Mouse (Mus musculus): Measurements from ENCODE around the gene Trmt10a. TPM values are rescaled to one million over a fixed set of nuclear protein-coding genes. Genes with fewer than 3 reads are reported as not detected.

The Trmt10a gene
- 1 to 10 TPM; 3.5 to 4.9 TPM for total RNA-seq (2021)
- long read RNA-seq, experiment 1, full-length matches to known transcripts: 5 of 6 reads
- long read RNA-seq, experiment 1, partial matches to known transcripts: 0 of 6 reads
- long read RNA-seq, experiment 1, other reads (novel, unspliced or antisense): 1 of 6 reads
- long read RNA-seq, experiment 2, full-length matches to known transcripts: 4 of 9 reads
- long read RNA-seq, experiment 2, partial matches to known transcripts: 0 of 9 reads
- long read RNA-seq, experiment 2, other reads (novel, unspliced or antisense): 5 of 9 reads

GRCm38 (mm10) chr3:138143315-138144059 lies at the start of gene Trmt10a:
Gene Trmt10a (plus strand): TSS chr3:138143448.
- peak; percentile 94 to 99 for DNase-seq (ENCODE audit: low spot score in 2 of 2)

DNA sequence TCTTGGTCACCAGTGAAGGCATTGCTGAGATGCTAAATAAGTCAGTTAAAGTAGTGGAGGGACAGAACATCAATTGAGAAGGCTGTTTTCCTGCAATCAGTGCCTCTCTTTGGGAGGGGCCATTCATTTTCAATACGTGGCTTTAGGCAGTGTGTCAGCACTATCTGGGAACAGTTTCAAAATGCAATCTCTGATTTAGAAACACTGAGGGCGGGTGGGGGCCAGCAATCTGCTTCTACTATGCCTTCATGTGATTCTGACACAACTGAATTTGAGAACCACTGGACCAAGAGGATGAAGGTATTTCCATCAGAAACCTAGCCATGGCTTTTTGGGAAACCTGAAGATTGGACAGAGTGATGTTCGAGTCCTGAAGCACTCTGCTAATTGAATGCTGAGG lies 47.9 kb upstream of the Trmt10a start:
- no peak for DNase-seq (ENCODE audit: low spot score in 2 of 2)

DNA sequence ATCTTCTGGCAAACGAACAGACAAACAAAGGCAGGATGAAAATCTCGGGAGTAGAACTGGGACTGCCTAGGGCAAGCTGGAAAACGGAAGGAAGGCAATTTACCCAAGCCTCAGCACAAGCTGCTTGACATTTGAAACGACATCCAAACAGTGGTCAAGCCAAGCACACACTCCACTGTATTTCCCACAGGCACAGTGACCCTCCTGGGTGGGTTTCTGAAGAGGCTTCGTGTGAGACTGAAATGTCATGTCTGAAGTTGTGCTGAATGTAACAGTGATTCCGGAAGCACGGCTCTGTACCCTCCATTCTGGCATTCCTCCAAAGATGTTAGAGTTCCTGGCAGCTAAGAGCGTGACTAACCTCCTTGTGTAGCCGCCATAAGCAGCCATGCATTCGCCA lies 47.5 kb upstream of the Trmt10a start:
- DNase-seq (ENCODE audit: low spot score in 2 of 2): no peak

DNA sequence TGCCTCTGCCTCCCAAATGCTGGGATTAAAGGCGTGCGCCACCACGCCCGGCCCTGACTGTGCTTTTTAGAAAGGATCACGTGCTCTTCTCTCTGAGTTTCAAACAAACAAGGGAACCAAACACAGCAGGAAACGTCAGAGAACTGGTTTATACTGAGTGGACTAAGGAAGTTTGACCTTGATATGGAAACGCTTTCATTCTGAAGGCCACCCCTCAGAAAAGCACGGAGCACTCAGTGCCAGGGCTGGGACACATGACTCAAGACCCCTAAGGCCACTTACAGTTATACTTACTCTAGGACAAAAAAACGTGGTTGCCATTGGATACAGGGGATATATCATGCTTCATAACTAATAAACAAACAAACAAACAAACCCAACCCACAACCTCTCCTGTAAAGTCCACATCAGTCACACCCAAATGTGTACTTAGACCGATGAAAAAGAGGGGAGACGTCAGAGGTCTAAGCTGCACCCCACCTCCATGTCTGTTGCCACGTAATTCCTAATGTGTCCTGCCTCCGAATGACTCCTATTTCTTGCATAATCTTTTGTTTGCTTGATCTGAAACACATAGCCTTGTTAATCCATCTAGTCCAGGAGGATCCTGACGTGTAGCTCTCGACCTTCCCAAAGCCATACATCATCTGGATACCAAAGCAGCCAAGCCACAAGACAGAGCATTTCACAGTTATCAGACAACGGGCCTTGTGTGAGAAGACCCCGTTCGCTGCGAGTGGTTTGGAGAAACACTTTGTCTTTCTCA lies 46.8 kb upstream of the Trmt10a start:
- DNase-seq (ENCODE audit: low spot score in 2 of 2): no peak

DNA sequence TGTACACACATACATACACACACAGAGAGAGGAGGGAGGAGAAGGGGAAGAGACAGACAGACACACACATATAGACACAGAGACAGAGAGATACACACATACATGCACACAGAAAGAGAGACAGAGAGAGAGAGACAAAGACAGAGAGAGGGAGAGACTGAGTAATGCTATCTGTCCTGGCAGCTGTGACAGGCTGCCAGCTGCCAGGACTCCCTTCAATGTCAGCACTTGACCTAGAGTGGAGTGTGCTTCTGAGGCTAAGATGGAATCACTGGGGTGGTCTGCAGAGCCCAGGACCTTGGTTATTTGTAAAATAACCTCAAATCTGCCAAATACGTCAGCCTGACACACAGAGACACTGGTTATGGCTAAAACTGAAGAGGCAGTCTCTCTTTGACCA lies 45.5 kb upstream of the Trmt10a start:
- DNase-seq (ENCODE audit: low spot score in 2 of 2): no peak

- DNase-seq (ENCODE audit: low spot score in 2 of 2): no peak
Measured at GRCm38 (mm10) chr3:138101936-138102335, 41.3 kb upstream of the Trmt10a start.

DNA sequence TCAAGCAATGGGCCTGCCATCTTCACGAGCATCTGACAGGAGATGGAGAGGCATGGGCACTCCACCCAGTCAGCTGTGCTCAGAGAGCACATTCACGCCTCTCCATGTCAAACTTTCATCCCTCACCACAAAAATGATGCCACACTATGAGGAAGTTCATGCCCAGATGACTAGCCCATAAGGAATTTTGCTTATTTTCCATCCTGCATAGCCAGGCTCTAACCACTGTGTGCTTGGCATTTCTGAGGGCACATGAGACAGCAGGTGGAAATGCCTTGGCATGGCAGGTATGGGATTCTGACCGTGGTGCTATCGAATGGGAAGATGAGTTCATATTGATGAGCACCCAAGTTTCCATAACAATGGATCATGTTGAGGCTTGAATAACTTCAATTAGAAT lies 39.6 kb upstream of the Trmt10a start:
- no peak for DNase-seq (ENCODE audit: low spot score in 2 of 2)

- no peak for DNase-seq (ENCODE audit: low spot score in 2 of 2)
Measured at GRCm38 (mm10) chr3:138105056-138105455, 38.2 kb upstream of the Trmt10a start.

- no peak for DNase-seq (ENCODE audit: low spot score in 2 of 2)
Measured at GRCm38 (mm10) chr3:138106887-138107286, 36.4 kb upstream of the Trmt10a start.

DNA sequence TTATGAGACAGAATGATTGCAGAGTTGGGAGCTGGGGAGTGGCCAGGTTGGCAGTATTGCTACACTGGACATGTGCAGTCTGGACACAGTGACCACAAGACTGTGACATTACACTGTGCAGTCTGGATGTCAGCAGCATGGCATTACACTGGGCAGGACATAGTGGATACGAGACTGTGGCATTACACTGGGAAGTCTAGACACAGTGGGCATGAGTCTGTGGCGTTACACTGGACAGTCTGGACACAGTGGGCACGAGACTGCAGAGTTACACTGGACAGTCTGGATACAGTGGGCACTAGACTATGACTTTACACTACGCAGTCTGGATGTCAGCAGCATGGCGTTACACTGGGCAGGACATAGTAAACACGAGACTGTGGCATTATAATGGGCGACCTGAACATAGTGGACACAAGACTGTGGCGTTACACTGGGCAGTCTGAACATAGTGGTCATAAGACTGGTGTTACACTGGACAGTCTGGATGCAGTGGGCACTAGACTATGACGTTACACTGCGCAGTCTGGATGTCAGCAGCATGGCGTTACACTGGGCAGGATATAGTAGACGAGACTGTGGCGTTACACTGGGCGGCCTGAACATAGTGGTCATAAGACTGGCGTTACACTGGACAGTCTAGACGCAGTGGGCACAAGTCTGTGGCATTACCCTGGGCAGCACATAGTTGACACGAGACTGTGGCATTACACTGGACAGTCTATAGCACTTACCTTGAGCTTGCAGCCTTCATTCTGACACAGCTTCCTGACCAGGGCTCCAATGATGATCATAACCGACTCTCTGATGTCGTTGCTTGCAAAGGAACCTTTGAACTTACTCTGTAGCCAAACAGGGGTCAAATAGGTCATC lies 32.1 kb upstream of the Trmt10a start:
- no peak for DNase-seq (ENCODE audit: low spot score in 2 of 2)

DNA sequence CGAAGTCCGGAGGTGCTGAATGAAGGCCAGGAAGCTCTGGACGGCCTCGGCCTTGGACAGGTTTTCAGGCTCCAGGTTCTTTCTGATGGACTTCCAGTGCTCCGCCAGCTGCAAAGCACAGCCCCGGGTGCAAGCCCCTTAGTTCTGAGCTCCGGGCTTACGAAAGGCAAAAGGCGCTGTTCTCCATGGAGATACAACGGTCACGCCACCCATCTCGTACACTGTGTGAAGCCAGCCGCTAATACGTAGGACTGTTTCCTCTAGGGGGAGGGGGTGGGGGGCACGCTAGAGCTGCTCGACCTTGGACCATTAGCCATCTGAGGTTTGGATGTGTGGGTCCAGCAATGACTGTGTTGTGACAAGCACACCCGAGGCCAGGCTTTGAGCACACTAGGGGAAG lies 29.1 kb upstream of the Trmt10a start:
- no peak for DNase-seq (ENCODE audit: low spot score in 2 of 2)

- DNase-seq (ENCODE audit: low spot score in 2 of 2): peak in 1 of 2 experiments; percentile 37
Measured at GRCm38 (mm10) chr3:138116871-138117270, 26.4 kb upstream of the Trmt10a start.

DNA sequence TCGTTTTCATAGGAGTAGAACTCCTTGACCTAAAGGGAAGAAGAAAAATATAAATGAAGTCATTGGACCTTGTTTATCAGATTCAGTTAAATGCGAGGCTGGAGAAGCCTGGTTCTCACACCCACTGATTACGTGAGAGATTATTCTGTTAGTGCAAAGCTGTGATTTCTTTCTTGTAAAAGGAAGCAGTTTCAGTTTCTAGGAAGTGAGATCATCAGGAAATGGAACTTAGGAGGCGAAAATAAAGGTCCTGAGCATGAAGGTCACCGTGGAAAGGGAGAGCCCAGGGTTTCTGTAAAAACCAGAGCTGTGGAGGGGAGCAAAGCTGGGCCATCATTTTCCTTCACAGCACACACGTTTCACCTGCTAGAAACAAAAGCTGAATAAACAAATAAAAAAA lies 24.9 kb upstream of the Trmt10a start:
- DNase-seq (ENCODE audit: low spot score in 2 of 2): no peak

- DNase-seq (ENCODE audit: low spot score in 2 of 2): no peak
Measured at GRCm38 (mm10) chr3:138118831-138119230, 24.4 kb upstream of the Trmt10a start.

GRCm38 (mm10) chr3:138119444-138120105 lies 23.7 kb upstream of the Trmt10a start:
- no peak for DNase-seq (ENCODE audit: low spot score in 2 of 2)

DNA sequence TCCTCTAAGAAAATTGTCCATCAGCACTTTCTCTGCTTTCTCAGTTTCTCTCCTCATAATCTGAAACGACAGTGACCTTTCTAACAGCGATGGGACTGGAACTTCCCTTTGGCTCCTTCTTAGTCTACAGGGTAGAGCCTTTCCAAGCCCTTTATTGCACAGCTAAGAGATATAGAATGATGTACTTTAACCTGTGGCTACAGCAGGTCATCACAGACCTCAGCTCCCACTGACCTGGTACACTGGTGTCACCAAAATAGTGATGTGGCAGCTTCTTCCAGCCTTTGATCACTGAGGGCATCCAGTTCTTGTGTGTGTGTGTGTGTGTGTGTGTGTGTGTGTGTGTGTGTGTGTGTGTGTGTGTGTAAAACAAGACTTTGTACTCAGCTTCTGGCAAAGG lies 21.8 kb upstream of the Trmt10a start:
- DNase-seq (ENCODE audit: low spot score in 2 of 2): no peak

- DNase-seq (ENCODE audit: low spot score in 2 of 2): no peak
Measured at GRCm38 (mm10) chr3:138123842-138124241, 19.4 kb upstream of the Trmt10a start.

DNA sequence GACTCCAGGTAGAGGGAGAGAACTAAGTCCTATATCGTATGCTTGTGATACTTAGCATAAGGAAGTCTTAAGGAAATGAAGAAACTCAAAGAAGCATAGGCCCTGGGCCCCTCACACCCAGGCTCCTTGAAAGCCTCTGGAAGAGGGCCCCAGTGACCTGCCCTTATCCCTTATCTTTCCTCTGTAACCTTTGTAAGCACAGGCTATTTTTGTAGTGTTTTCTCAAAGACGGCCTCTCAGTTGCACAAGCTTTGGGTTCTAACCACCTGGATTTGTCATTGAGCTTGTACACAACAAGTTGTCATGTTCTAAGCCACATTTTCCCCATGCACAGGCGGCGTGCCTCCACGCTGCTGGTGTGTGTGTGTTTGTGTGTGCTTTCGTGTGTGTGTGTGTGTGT lies 14.1 kb upstream of the Trmt10a start:
- no peak for DNase-seq (ENCODE audit: low spot score in 2 of 2)

GRCm38 (mm10) chr3:138130692-138131091 lies 12.6 kb upstream of the Trmt10a start:
- no peak for DNase-seq (ENCODE audit: low spot score in 2 of 2)

GRCm38 (mm10) chr3:138131168-138131567 lies 12.1 kb upstream of the Trmt10a start:
- no peak for DNase-seq (ENCODE audit: low spot score in 2 of 2)

DNA sequence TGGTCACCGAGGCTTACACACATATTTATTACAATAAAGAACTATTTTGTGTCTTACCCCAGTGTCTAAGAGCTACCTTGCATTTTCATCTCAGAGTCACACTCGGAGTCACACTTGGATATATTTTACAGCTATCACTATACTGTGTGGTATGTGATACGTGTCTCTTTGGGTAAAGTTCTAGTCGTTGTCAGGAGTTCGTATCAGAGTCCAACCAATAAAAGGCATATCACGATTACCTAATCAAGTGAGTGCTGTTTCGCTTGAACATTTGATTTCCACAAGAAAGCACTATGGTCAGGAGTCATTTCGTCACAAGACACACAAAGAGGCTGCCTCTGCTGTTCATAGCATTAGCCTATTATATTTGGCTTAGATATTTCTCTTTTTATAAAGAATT lies 9.8 kb upstream of the Trmt10a start:
- DNase-seq (ENCODE audit: low spot score in 2 of 2): no peak
